Mouse (Mus musculus): Measurements from ENCODE around the gene Gm21188.
"Not testable (repeated sequence)": the region's sequence is repeated elsewhere in the genome, so short reads cannot be mapped to it uniquely, and the experiment has no call there.

Gene Gm21188

GRCm38 (mm10) chr13:120026373-120026772 lies 25.6 kb downstream of the Gm21188 start:
- DNase-seq, result not testable (repeated sequence)

GRCm38 (mm10) chr13:120025576-120025975 lies 26.4 kb downstream of the Gm21188 start:
- DNase-seq, result not testable (repeated sequence)

- not testable (repeated sequence) for DNase-seq
These were observed 27.0 kb downstream of the Gm21188 start for GRCm38 (mm10) chr13:120025004-120025403.

- DNase-seq, result not testable (repeated sequence)
These were observed 27.4 kb downstream of the Gm21188 start for GRCm38 (mm10) chr13:120024581-120024980.

- not testable (repeated sequence) for DNase-seq
These were observed 30.5 kb downstream of the Gm21188 start for GRCm38 (mm10) chr13:120021477-120021876.

- not testable (repeated sequence) for DNase-seq
These were observed 36.5 kb downstream of the Gm21188 start for GRCm38 (mm10) chr13:120015348-120016007.

GRCm38 (mm10) chr13:120013962-120014361 lies 38.0 kb downstream of the Gm21188 start:
- DNase-seq, result not testable (repeated sequence)

GRCm38 (mm10) chr13:120013544-120013943 lies 38.5 kb downstream of the Gm21188 start:
- not testable (repeated sequence) for DNase-seq

- DNase-seq, result not testable (repeated sequence)
These were observed 41.9 kb downstream of the Gm21188 start for GRCm38 (mm10) chr13:120010068-120010467.

- not testable (repeated sequence) for DNase-seq
These were observed 52.8 kb downstream of the Gm21188 start for GRCm38 (mm10) chr13:119999215-119999614.

GRCm38 (mm10) chr13:119998442-119999086 lies 53.4 kb downstream of the Gm21188 start:
- DNase-seq, result not testable (repeated sequence)

GRCm38 (mm10) chr13:119991917-119992496 lies 60.0 kb downstream of the Gm21188 start:
- not testable (repeated sequence) for DNase-seq

- DNase-seq, result not testable (repeated sequence)
These were observed 60.7 kb downstream of the Gm21188 start for GRCm38 (mm10) chr13:119991264-119991663.

Measured in thymus, postnatal 25 days (tissue).